Mouse (Mus musculus): ENCODE measurements around the gene Baiap2l1. TPM values are rescaled to one million over a fixed set of nuclear protein-coding genes. Genes with fewer than 3 reads are reported as not detected.

The Baiap2l1 gene
- polyA plus RNA-seq, 1 experiment from 2014 or later = 1.2 TPM

DNA sequence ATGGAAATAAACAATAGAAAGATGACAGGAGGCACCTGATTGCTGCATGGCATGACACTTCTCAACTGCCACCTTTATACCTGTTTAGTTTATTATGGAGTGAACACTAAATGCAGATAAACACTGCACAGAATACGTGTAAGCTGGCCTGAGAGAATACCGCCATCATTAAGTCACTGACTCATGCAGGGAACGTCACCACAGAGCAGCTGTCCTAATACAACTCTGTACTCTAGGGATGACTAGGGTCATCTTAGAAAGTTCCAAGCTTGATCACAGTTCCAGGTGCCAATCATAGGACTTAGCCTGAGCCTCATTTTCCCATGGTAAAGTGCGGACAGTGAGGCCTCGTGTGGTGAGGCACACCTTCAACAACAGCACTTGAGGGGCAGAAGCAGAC is 73.3 kb downstream of the Baiap2l1 start:
- Histone ChIP-seq H3K27ac (ENCODE audit: low read depth, low read length) (no peak overlapping the region), H3K4me1 (ENCODE audit: control insufficient read depth, insufficient read depth, low read length) (no peaks in the 10 kb centered on the region), H3K36me3 (ENCODE audit: control insufficient read depth, insufficient read depth, low read length) (no peaks in the 10 kb centered on the region), H3K9ac (replicated peaks; ENCODE audit: low read depth, low read length) (no peak overlapping the region), H3K4me3 (ENCODE audit: low read depth, low read length) (no peak overlapping the region), H3K9me3 (ENCODE audit: control insufficient read depth, low read length) (no peaks in the 10 kb centered on the region), H3K27me3 (ENCODE audit: control insufficient read depth, insufficient read depth, low read length) (no peaks in the 10 kb centered on the region), H3K4me2 (ENCODE audit: low read depth, low read length) (no peak overlapping the region)
- 86% methylated on average over 5 of the region's 5 CpGs for WGBS
- no peak for ATAC-seq (ENCODE audit: low read depth)

DNA sequence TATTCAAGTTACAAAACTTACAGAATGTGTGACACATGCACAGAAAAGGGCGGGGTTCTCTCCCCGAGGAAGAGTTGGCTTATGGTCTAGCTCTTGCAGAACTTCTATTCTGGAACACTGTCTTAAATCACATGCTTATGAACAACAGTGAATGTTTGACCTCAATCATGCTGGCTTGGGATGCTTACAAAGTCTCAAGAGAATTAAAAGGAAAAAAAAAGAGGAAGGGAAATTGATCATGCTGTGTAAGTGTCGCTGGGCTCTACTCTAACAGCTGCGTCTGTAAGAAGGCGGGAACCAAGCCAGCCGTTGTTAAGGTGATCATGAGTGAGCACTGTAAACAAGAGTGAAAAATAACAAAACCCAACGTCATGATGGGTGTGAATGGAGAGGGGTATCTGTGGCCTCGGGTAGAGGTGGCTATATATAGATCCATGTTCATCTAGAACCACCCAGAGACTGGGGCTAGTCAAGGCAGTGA is 74.3 kb downstream of the Baiap2l1 start:
- WGBS = 65% methylated on average over 8 of the region's 8 CpGs
- no peak overlapping the region for H3K27ac ChIP-seq (ENCODE audit: low read depth, low read length)
- no peak overlapping the region for H3K9ac ChIP-seq (replicated peaks; ENCODE audit: low read depth, low read length)
- no peak for ATAC-seq (ENCODE audit: low read depth)
- H3K9me3 ChIP-seq (ENCODE audit: control insufficient read depth, low read length) = no peaks in the 10 kb centered on the region
- no peaks in the 10 kb centered on the region for H3K27me3 ChIP-seq (ENCODE audit: control insufficient read depth, insufficient read depth, low read length)
- no peak overlapping the region for H3K4me2 ChIP-seq (ENCODE audit: low read depth, low read length)
- no peaks in the 10 kb centered on the region for H3K36me3 ChIP-seq (ENCODE audit: control insufficient read depth, insufficient read depth, low read length)
- no peak overlapping the region for H3K4me3 ChIP-seq (ENCODE audit: low read depth, low read length)
- H3K4me1 ChIP-seq (ENCODE audit: control insufficient read depth, insufficient read depth, low read length) = no peaks in the 10 kb centered on the region

DNA sequence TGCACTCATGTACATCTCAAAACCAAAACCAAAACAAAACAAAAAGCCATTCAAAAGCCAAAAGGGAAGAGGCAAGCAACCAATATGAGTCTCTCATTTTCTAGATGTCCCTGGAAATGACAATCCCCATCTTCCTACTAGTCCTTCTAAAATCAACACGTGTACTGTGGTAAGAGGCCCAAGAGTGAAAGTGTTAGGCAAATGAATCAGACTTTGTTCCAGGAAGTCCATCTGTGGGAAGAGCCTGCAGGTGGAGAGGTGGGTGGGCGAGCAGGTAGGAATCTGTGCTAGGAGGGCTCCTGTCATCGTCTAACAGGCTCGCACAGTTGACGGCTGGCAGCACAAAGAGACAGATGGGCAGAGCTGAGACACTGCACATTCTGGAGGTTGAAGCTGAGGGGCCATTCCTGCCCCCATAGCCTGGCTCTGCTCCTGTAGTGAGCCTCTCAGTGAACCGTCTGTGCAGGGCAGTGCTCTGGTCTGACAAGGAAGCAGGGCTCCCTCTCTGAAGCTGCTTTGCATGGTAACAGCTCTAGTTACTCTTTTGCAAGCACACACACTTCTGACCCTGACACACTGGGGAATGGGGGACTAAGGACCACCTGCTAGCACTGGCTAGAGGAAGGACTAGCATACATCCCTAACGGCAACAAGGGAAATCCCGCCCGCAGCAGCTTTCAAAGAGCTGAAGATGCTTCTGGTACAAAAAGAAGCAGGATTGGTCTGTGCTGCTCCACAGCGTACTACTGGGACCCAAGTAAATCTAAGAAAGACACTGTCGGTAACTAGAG is 75.2 kb downstream of the Baiap2l1 start:
- Histone ChIP-seq H3K36me3 (ENCODE audit: control insufficient read depth, insufficient read depth, low read length) (no peaks in the 10 kb centered on the region), H3K9ac (replicated peaks; ENCODE audit: low read depth, low read length) (no peak overlapping the region), H3K4me2 (ENCODE audit: low read depth, low read length) (no peak overlapping the region), H3K4me3 (ENCODE audit: low read depth, low read length) (no peak overlapping the region), H3K27me3 (ENCODE audit: control insufficient read depth, insufficient read depth, low read length) (no peaks in the 10 kb centered on the region), H3K4me1 (ENCODE audit: control insufficient read depth, insufficient read depth, low read length) (no peaks in the 10 kb centered on the region), H3K9me3 (ENCODE audit: control insufficient read depth, low read length) (no peaks in the 10 kb centered on the region), H3K27ac (ENCODE audit: low read depth, low read length) (no peak overlapping the region)
- WGBS = 76% methylated on average over 11 of the region's 11 CpGs
- no peak for ATAC-seq (ENCODE audit: low read depth)

DNA sequence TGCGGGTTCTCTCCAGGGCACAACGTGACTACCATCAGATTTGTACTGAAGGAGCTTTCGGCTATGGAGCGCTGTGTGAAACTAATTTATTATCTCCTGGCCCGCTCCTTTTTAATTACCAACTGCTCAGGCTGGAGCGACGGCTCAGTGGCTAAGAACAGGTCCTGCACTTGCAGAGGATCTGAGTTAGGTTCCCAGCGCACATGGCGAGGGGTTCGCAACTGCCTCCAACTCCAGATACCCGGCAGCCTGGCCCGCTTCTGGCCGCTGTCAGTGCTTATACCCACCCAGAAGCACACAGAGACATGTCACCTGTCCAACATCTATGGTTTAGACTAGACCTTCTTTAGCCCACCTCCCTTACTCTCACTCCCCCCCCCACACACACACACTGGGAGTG is 78.0 kb downstream of the Baiap2l1 start:
- Histone ChIP-seq H3K9ac (replicated peaks; ENCODE audit: low read depth, low read length) (no peak overlapping the region), H3K4me2 (ENCODE audit: low read depth, low read length) (no peak overlapping the region), H3K9me3 (ENCODE audit: control insufficient read depth, low read length) (no peaks in the 10 kb centered on the region), H3K4me1 (ENCODE audit: control insufficient read depth, insufficient read depth, low read length) (no peaks in the 10 kb centered on the region), H3K4me3 (ENCODE audit: low read depth, low read length) (no peak overlapping the region), H3K27ac (ENCODE audit: low read depth, low read length) (no peak overlapping the region), H3K36me3 (ENCODE audit: control insufficient read depth, insufficient read depth, low read length) (no peaks in the 10 kb centered on the region), H3K27me3 (ENCODE audit: control insufficient read depth, insufficient read depth, low read length) (no peaks in the 10 kb centered on the region)
- WGBS = 88% methylated on average over 13 of the region's 13 CpGs
- no peak for ATAC-seq (ENCODE audit: low read depth)

DNA sequence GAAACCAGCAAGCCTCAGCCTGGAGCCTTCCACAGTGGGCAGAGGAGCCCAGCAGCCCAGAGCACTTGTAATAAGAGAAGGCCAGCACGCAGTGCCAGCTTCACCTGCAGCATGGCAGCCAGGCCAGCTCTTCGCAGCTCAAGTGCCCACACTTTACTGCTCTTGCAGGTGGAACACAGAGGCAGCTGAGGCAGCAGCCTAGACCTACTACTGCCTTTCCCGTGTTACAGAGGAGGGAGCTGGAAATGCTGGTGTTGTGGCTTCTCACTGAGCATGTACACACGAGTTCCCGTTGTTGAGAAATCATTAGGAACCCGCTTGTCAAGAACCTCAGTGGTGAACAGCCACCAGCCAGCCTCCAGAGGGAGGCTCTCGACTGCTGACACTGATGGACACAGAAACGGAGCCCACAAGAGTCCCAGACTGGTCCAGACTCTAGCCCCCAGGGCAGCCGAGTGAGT is 78.8 kb downstream of the Baiap2l1 start:
- 82% methylated on average over 9 of the region's 9 CpGs for WGBS
- H3K4me2 ChIP-seq (ENCODE audit: low read depth, low read length) = no peak overlapping the region
- no peak overlapping the region for H3K27ac ChIP-seq (ENCODE audit: low read depth, low read length)
- H3K4me3 ChIP-seq (ENCODE audit: low read depth, low read length) = no peak overlapping the region
- ATAC-seq (ENCODE audit: low read depth) = no peak
- H3K27me3 ChIP-seq (ENCODE audit: control insufficient read depth, insufficient read depth, low read length) = no peaks in the 10 kb centered on the region
- no peaks in the 10 kb centered on the region for H3K36me3 ChIP-seq (ENCODE audit: control insufficient read depth, insufficient read depth, low read length)
- H3K9me3 ChIP-seq (ENCODE audit: control insufficient read depth, low read length) = no peaks in the 10 kb centered on the region
- no peaks in the 10 kb centered on the region for H3K4me1 ChIP-seq (ENCODE audit: control insufficient read depth, insufficient read depth, low read length)
- no peak overlapping the region for H3K9ac ChIP-seq (replicated peaks; ENCODE audit: low read depth, low read length)

DNA sequence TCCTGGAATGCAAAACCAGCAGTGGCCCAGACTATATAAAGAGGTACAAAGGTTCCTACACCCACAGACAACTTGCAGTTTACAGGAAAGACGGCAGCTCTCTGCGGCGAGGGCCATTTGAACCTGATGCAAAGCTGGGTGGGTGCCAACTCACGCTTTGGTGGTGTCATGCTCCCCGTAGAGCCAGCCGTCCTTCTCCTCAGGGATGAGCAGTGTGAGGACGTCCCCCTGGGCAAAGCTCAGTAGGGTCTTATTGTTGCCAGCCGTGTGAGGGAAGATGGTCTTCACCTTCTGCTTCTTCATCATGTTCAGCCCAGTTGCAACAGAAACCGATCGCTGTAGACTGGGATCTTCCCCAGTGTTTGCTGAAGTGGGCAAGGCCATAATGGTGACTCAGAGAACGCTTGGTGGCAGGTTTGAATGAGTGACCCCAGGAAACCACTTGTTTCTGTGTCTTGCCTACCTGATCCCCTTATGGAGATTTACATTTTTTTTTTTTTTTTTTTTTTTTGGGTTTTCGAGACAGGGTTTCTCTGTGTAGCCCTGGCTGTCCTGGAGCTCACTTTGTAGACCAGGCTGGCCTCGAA is 79.4 kb downstream of the Baiap2l1 start:
- 87% methylated on average over 12 of the region's 13 CpGs for WGBS
- Histone ChIP-seq H3K27me3 (ENCODE audit: control insufficient read depth, insufficient read depth, low read length) (no peaks in the 10 kb centered on the region), H3K4me1 (ENCODE audit: control insufficient read depth, insufficient read depth, low read length) (no peaks in the 10 kb centered on the region), H3K27ac (ENCODE audit: low read depth, low read length) (no peak overlapping the region), H3K4me2 (ENCODE audit: low read depth, low read length) (no peak overlapping the region), H3K36me3 (ENCODE audit: control insufficient read depth, insufficient read depth, low read length) (no peaks in the 10 kb centered on the region), H3K4me3 (ENCODE audit: low read depth, low read length) (no peak overlapping the region), H3K9me3 (ENCODE audit: control insufficient read depth, low read length) (no peaks in the 10 kb centered on the region), H3K9ac (replicated peaks; ENCODE audit: low read depth, low read length) (no peak overlapping the region)
- no peak for ATAC-seq (ENCODE audit: low read depth)

DNA sequence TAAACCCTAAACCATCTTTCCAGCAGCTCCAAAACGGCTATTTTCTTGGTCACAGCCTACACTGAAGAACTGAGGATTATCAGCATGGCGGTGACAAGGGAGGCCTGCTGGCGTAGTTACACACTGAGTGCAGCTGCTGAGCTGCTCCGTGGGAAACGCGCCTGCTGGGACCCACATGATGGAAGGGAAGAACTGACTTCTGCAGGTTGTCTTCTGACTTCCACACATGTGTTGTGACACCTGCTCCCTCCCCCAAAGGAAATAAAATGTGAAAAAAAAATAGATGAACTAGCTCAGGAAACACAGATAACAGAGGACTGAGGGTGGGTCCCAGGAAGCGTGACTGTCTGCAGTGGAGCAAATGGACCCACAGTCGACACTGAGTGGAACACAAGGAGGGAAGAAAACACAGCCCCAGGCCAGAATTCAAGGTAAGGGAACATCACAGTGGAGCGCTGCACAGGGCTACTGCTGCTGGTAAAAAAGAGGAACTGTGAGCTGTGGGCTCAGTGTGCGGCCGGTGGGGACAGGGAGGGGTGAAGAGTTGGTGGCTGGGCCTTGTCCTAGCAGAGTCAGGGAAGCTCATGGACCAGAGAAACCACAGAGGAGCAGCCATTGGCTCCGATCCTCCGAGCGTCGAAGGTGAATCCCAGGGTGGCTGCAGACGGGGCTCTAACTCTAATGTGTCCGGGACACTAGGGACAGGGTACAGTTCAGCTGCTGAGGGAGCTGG is 80.8 kb downstream of the Baiap2l1 start:
- H3K27ac ChIP-seq (ENCODE audit: low read depth, low read length) = no peak overlapping the region
- H3K4me3 ChIP-seq (ENCODE audit: low read depth, low read length) = no peak overlapping the region
- 86% methylated on average over 17 of the region's 17 CpGs for WGBS
- H3K27me3 ChIP-seq (ENCODE audit: control insufficient read depth, insufficient read depth, low read length) = no peaks in the 10 kb centered on the region
- H3K4me2 ChIP-seq (ENCODE audit: low read depth, low read length) = no peak overlapping the region
- H3K36me3 ChIP-seq (ENCODE audit: control insufficient read depth, insufficient read depth, low read length) = no peaks in the 10 kb centered on the region
- no peaks in the 10 kb centered on the region for H3K9me3 ChIP-seq (ENCODE audit: control insufficient read depth, low read length)
- ATAC-seq (ENCODE audit: low read depth) = no peak
- H3K4me1 ChIP-seq (ENCODE audit: control insufficient read depth, insufficient read depth, low read length) = no peaks in the 10 kb centered on the region
- no peak overlapping the region for H3K9ac ChIP-seq (replicated peaks; ENCODE audit: low read depth, low read length)

DNA sequence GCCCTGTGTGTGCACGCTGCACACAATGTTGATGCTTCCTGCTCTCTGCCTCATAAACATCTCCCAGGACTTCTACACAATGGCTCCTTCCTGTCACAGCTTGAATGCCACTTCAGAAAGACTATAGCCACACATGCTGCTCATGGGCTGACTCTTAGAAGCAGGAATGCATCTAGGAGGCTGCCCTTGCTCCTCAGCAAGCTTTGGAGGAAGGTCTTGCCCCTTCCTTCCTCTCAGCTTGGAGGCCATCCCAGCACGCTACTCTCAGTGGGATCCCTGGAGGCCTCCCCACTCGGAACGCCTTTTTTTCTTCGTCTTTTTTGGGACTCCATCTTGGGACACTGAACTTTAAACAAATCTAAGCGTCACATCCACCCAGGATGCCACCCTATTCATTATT is 83.0 kb downstream of the Baiap2l1 start:
- Histone ChIP-seq H3K4me2 (ENCODE audit: low read depth, low read length) (no peak overlapping the region), H3K36me3 (ENCODE audit: control insufficient read depth, insufficient read depth, low read length) (no peaks in the 10 kb centered on the region)
- WGBS = 34% methylated on average over 6 of the region's 6 CpGs

DNA sequence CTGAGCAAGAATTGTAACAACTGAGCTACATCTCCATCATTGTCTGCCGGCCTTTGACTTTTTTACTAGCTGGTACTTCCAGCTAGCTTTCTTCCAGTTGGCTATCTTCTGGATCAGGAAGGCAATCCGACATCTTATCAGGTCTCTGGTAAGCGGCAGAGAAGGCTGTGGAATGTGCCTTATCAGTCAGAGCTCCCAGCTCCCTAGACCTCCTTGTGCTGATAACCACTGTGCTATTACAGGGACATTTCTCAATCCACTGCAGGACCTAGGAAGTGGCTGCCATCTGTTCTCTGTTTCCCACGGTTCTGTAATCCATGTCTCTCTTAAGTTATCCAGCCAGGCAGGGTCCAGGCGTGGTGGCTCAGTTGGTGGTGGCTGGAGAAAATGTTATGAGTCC is 86.1 kb downstream of the Baiap2l1 start:
- Histone ChIP-seq H3K27ac (ENCODE audit: low read depth, low read length) (no peak overlapping the region), H3K4me1 (ENCODE audit: control insufficient read depth, insufficient read depth, low read length) (no peaks in the 10 kb centered on the region), H3K27me3 (ENCODE audit: control insufficient read depth, insufficient read depth, low read length) (no peaks in the 10 kb centered on the region), H3K4me2 (ENCODE audit: low read depth, low read length) (no peak overlapping the region), H3K9me3 (ENCODE audit: control insufficient read depth, low read length) (no peaks in the 10 kb centered on the region), H3K4me3 (ENCODE audit: low read depth, low read length) (no peak overlapping the region), H3K36me3 (ENCODE audit: control insufficient read depth, insufficient read depth, low read length) (0 out of 2 replicates have a peak, but pooled peaks cover 3% of the 10 kb centered on the region), H3K9ac (replicated peaks; ENCODE audit: low read depth, low read length) (no peak overlapping the region)
- no peak for ATAC-seq (ENCODE audit: low read depth)
- 82% methylated on average over 5 of the region's 5 CpGs for WGBS

More for the DNA sequence above, 83.0 kb downstream of the Baiap2l1 start:
- no peaks in the 10 kb centered on the region for H3K4me1 ChIP-seq (ENCODE audit: control insufficient read depth, insufficient read depth, low read length)
- H3K4me3 ChIP-seq (ENCODE audit: low read depth, low read length) = no peak overlapping the region
- no peaks in the 10 kb centered on the region for H3K9me3 ChIP-seq (ENCODE audit: control insufficient read depth, low read length)
- H3K27ac ChIP-seq (ENCODE audit: low read depth, low read length) = no peak overlapping the region
- H3K27me3 ChIP-seq (ENCODE audit: control insufficient read depth, insufficient read depth, low read length) = no peaks in the 10 kb centered on the region
- ATAC-seq (ENCODE audit: low read depth) = no peak
- H3K9ac ChIP-seq (replicated peaks; ENCODE audit: low read depth, low read length) = no peak overlapping the region

Data from neural tube, embryonic 14.5 days (tissue).